Mouse (Mus musculus) layer of hippocampus, adult 18-20 months (tissue): ENCODE results near the gene Fhl2. TPM values are rescaled to one million over a fixed set of nuclear protein-coding genes. Genes with fewer than 3 reads are reported as not detected.
A peak's percentile ranks its signal among the peaks of the same experiment; 100 is the strongest.

ENCODE experiments used
- DNase-seq, 2 experiments: peaks; one replicate each; pipeline ENCODE4 v3.0.0; 2022; ENCODE audit warnings: low spot score in 2 of 2
- total RNA-seq, 2 experiments: library from RNA; stranded (reverse); gene quantifications; 2 replicates each; pipeline ENCODE4 v1.2.3; 2021

Gene Fhl2
- total RNA-seq, 2 experiments from 2014 or later: 28.5 to 34.0 TPM

DNA sequence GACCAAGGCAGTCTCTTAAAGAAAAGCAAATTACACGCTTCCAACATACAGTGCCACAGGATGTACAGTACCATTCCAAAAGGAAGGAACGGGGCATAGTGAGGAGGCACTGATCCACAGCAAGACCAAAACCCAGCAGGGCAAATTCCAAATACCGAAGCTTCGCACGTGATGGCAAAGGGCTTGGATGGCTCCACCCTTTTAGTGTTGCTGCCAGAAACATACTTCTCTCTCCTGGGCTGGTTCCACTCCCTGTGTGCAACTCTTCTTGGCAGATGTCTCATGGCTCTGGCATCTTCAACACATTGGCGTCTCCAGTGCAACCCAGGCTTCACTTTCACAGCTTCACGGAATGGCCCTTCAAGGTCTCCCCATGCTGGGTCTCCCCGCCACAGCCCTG lies 79.3 kb downstream of the Fhl2 start:
- DNase-seq: no peak

DNA sequence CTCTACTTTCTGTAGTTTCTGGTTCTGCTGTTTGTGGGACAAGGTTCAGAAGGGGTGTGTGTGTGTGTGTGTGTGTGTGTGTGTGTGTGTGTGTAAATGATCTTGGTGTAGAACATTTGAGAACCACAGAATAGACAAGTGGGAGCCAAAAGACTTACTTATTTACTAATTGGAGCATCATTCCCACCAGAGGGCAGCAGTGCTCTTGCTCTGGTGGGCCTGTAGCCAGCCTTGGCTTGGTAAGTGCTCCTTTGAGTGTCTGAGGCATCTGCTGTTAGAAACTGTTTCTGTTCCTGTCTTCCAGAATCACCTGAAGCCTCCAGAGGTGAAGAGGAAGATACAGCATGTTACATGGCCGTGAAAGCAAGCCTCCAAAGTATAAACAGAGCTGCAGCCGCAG lies 83.9 kb downstream of the Fhl2 start:
- DNase-seq: peak; percentile 36 to 86

DNA sequence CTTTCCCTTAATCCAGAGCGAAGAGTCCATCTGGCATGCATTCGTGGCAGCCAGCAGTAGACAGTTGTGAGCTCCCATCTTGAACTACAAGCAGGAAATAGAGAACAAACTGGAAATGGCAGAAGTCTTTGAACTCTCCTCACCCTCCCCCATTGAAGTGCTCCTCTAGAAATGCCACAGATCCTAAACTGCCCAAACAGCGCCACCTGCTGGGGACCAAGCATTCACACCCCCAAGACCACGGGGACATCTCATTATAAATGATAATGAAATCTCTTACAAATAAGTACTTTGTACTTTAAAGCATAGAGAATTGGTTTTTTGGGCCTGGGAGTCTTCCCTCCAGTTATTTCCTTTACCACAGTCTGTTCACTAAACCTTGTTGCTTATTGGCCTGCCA lies 86.2 kb downstream of the Fhl2 start:
- no peak for DNase-seq

DNA sequence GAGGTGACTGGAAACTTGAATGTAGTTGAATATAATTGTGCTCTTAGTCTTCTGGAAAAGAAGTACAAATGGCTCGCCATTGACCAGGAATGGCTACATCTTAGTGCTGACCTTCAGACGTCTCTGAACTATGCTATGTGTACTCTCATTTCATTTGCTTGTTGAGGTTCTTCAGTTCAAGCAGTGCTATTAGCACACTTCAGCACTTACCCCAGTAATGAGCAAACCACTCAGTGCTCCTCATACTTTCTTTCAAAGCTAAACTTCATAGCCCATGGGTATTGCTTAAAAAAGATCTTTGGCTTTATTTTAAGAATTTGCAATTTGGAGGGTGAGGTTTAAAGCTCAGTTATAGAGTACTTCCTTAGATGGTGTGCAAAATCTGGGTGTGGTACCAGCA lies 88.1 kb downstream of the Fhl2 start:
- no peak for DNase-seq

DNA sequence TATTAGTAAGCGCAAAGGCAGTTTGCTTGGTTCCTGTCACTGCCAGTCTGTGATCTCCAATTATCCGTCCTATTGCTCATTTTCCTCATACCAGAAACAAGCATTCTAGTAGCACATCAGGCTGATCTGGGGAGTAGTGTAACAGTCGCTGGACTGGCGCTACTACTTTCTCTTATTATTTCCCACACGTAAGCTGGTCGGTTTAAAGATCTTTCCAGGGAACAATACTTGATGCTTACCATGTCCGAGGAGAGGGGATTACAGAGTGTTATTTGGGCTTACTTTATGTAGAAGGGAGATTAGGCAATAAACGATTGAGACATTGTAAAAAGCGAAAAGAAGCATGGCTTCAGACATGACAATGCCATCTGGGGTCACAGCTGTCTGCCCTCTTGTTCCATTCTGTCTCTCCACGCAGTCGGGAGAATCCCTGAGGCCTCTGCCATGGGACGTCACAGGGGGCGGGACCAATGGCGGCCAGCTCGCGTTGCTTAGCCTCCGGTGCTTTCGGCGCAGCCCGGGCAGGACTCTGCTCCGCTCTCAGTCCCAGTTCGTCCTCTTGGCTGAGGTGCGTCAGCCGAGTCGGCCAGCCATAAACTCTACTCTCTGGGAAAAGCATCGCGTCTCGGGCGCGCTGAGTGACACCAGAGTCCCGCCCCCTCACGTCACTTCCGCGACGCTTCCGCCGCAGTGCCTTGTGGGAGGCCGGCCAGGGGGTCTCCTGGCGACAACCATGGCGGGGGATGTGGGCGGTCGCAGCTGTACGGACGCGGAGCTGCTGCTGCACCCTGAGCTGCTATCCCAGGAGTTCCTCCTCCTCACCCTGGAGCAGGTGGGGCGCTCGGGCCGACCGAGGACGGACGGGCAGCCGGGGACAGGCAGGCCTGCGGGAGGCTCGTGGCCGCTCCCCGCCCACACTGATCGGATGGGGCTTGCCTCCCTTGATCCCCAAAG lies 98.5 kb downstream of the Fhl2 start, which contains the start of the genes Tgfbrap1 and AI597479:
Tgfbrap1 (minus strand) TSS at position 607 of the 954 bp plus-strand sequence.
AI597479 (plus strand) TSS at position 680 of the 954 bp plus-strand sequence.
- peak; percentile 91 to 95 for DNase-seq

DNA sequence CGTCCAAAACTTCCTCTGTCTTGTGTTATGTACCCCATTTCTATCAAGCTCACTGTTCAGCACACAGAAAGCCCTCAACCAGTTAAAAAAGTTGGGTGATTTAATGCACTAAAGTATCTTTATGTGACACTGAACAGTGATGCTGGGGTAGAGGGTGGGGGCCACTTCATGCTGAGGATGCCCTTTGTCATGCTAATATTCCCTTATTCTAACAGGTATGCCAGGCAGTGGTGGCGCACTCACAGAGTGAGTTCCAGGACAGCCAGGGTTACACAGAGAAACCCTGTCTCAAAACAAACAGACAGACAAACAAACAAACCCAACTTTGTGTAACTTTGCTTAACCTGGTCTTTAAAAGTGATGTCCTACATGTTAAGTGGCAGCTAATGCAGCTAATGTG lies 102.6 kb downstream of the Fhl2 start:
- DNase-seq: no peak

DNA sequence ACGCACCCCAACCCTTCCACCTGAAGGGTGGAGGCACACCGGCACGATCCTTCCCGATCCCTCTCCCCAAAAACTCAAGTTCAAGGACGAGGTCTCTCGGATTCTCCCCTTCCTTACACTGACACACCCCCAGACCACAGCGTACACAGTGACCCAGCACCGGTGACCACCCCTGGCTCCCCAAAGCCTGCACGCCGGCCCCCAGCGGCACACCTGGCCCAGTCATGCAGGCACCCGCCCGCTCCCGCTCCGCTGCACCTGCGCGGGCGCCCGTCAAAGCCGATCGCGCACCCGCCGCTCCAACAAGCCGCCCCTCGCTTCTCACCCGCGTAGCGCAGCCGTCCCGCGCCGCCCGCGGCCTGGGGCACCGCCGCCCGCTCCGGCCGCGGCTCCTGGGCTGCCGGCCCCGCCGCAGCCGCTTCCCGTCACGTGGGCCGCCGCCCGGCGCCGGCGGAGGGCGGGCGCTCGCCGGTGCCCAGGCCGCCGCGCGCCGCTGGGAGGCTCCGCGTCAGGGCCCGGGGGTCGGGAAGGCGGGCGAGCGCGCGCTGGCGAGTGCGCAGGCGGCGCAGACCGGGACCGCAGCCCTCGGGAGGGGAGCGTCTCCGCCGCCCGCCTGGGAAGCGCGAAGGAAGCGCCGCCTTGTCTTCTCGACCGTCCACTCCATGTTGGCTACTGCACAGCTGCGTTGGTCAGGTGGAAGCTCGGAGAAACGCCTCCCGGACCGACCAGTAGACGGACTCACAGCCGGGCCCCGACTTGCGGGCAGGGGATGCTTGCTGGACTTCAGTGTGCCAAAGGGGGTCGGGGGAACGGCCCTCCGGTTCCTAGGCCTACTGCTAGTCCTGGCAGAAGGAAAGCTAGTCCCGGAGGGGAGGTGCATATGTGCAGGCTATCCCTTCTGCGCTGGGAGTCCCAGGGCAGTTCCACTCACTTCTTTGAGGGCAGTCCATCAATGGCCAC lies 104.4 kb downstream of the Fhl2 start:
- peak; percentile 56 to 73 for DNase-seq

DNA sequence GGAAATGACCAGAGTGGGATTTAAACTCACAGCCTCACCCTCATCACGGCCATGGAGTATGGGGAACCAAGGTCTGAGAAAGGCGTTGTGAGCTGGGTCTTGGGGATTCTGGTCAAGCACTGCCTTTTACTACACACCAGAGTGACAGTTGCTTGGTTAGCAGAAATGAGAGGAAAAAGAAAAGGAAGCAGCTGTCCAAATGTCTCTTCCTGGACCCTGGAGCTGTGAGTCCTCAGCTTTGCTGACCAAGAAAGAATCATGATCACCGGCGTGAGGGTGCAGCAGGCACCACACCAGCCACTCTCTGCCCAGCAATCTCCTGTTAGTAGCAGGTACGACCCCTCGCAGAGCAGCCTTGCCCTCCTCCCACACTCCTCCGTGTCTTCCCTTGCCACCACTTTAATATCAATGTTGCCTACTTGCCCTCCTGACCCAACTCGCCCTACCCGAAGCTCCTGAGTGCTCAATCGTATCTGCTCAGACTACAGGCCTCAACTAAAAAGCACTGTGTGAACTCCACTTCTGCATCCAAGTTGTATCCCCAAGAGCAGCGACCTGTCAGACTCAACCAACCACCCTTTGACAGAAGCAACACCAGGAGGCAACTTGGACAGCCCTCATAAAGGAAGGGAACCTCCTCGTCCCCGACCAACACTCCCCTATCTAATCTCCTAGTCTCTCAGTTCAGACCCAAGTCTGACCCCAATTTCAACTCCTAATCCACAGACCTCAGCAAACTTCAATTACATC lies 105.3 kb downstream of the Fhl2 start:
- DNase-seq: no peak

DNA sequence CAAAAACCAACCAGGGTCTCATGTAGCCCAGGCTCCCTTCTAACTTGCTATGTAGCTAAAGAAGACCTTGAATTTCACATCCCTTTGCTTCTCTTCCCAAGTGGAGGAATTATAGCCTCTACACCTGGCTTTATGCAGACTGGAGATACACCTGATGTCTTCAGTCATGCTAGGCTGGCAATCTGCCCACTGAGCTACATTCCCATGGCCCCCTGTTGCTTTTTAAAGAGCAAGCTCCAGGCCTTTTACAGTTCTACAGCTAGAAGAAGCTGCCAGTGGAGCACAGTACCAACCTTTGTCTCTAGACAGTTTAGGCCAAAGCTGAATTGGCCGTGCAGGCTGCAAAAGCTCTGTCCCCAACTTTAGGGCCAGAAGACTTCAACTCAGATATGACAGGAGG lies 106.4 kb downstream of the Fhl2 start:
- DNase-seq: no peak

DNA sequence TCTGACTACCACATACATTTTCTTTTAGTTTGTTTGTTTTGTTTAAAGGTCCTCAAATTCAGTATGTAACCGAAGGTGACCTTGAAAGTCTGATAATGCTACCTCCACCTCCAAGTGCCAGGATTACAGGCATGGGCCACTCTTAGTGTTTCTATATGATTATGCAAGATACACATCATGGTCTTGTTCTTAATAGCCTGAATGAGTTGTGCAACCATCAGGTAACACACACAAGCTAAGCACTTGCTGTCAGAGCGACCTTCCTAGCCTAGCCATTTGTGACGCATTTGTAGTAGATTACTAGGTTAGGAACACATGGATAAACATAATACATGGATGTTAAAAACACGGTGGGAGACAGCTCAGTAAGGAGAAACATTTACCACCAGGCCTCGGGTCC lies 113.8 kb downstream of the Fhl2 start:
- no peak for DNase-seq

DNA sequence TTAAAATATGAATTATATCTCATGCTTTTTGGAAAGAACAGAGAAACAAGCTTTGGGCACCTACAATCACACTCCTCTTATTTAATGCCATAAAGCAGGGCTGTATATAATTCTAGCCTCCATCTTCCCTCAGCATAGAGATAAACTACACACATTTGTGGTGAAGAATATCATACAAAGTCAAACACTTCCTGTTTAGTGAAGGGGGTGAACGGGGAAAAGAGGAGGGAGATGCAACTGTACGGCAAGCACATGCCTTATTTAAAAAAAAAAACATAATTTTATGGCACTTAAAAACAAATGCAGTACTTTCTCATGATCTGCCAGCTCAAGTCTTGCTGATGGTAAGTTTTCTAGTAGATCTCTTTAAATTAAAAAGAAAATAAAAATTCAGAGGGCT lies 118.7 kb downstream of the Fhl2 start:
- no peak for DNase-seq

DNA sequence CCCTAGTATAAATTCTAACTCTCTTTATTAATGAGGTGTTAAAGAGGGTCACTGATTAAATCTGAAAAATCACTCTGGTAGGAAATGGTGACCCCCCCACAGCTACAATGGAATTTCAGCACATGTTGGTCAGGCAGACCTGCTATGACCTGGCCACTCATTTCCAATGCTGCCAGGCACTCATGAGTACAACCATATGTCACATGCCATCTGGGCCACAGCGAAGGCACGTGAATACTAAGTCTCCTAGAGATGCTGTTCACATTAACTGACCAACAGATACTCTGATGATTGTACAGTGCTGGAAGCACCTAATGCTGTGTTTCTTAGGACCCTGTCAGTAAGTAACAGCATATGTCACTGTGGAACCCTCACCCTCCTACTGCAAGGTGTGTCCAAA lies 122.0 kb downstream of the Fhl2 start:
- DNase-seq: no peak

Other genes starting within 250 kb of the Fhl2 start
- gene Gpr45, start 244.1 kb downstream of the Fhl2 start, total RNA-seq: 10 to 100 TPM; 18.9 to 22.2 TPM
- gene Tgfbrap1, start 98.3 kb downstream of the Fhl2 start, total RNA-seq: 10 to 100 TPM; 37.7 to 38.1 TPM
- gene AI597479, start 98.3 kb downstream of the Fhl2 start, total RNA-seq: 10 to 100 TPM; 27.5 to 27.8 TPM
- 10 to 100 TPM; 48.9 to 54.9 TPM for gene Nck2, start 247.6 kb upstream of the Fhl2 start, total RNA-seq